Mouse (Mus musculus): ENCODE measurements around the gene Exoc5.
A peak's percentile ranks its signal among the peaks of the same experiment; 100 is the strongest.
"Not testable (repeated sequence)": the region's sequence is repeated elsewhere in the genome, so short reads cannot be mapped to it uniquely, and the experiment has no call there.

Exoc5 gene

DNA sequence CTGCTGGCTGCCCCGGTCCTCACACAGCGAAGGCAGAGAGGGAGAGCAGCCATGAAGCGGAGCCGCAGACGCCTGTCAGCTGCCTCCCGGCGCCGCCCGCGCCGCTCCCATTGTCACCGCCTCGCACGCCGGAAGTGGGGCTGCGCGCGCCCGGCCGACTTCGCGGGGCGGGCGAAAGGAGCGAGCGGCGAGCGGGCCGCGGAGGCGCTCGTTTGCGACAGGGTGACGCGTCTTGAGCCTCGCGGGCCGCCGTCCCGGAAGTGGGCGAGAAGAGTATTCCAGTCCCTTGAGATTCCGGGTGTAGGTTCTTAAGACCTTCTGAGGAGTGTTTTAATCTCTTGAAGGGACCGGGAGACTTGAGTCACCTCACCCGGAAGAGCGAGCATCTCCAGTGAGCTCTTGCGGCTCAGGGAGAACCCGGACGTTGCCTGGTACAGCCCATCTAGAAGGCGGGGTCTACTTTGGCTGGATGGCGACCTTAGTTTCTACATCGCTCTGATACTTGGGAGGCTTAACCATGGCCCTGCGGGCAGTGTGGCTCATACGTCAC lies at the start of gene Exoc5:
Exoc5 (minus strand) TSS at position 380 of the 550 bp plus-strand sequence.
- peak; percentile 97 for DNase-seq (ENCODE audit: low spot score)

DNA sequence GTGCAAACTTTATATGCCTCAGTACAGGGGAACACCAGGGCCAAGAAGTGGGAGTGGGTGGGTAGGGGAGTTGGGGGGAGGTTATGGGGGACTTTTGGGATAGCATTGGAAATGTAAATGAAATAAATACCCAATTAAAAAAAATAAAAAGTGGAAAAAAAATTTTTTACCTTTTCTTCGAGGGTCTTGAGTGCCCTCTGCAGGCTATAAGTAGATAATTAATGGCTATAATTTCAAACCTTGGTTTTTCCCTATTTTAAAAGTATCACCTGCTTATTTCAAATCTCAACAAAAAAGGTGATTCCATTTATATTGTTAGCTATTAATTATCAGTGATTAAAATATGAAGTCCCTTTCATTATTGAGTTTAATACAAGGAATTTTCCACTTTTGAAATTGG lies 25.3 kb upstream of the Exoc5 start:
- DNase-seq (ENCODE audit: low spot score): not testable (repeated sequence)

DNA sequence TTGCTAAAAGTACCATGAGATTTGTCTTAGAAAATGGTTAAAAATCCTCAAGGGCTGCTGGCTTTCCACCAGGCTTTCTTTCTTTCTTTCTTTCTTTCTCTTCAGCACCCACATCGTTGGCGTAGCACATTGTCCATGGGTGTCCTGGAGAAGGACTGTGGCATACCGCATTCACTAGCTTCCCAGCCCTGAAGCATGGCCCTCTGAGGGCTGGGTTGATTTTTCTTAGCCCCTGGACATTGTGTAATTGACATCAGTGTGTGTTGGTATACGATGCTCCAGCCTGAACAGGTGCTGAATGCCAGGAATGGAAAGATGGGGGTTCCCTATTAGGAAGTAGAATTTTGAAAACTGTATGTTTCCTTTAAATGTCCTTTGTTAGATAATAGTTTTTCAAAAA lies 24.8 kb upstream of the Exoc5 start:
- DNase-seq (ENCODE audit: low spot score): no peak

DNA sequence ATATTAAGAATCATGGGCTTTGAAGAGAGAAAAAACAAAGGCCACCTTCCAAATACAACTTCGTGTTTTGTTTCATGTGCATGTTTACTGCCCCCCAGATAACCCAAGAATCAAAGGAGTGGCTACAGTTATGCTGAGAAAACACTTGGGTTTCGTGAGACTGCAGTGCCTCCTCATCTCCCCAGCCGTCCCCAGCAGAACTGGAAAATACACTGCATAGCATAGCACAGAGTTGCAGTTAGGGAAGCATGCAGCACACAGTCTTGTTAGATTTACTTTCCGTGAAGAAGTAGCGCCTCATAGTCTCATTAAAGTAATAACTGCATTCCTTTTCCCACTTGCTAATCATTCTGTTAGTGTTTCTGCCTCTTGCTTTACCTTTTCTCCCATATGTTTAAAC lies 23.6 kb upstream of the Exoc5 start:
- DNase-seq (ENCODE audit: low spot score): no peak

DNA sequence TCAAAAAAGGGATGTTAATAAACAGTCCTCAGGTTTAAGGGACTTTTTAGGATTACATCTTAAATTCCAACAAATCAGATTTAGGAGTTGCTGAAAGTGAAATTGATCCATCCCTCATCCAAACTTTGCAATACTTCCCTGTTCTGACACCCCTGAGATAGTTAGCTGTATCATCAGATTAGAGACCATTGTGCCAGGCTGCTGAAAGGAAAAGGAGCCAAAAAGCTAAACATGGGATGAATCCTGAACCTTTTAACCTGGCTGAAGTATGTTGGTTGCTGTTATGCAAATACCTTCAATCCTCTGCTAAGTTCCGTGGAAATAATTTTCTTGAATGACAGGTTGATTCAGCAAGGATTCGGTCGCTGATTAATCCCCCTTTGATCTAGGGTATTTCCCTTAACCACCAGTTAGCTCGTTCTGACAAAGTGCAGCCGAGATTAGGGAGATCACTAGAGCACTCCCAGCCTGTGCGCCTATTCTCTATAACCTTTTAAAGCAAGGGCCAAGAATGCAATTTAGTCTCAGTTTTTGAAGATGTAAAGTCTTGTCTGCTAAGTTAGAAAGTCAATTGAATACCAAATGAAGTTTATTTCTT lies 23.1 kb upstream of the Exoc5 start:
- no peak for DNase-seq (ENCODE audit: low spot score)

DNA sequence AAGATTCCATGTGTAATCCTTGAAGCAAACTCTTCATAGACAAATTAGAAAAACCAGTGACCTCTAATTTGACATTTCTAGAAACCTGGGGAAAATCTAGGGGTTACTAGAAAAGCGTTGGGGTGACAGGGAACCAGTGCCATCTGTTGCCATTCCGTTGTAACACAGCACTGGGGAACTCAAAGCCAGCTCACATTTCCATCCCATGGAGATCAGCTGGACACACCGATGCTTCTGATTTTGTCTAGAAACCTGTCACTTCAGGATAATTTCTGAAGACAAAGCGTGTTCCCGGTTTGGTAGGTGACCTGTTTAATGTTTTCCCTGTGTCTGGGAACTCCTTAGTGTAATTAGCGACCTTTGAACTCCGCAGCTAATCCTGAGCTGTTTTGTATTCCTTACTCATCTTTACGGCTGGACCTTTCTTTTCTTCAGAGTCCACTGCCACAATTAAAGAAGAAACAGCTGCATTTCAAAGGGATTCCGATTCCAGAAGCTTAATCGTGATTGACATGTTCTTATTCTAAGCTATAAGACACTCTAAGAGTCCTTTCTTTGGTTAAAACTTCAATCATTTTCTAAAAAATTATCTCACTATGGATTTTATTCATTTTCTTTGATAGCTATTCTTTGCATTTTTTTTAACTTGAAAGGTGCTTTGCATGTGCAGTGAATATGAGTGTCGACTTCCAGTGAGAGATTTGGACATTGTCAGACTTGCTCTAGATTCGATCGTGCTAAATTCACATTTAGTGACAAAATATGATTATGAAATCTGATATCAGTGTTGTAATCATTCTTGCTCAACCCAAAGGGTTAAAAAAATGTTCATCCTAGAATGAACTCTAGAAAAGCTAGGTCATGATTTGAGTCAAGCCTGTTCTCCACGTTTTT lies 21.9 kb upstream of the Exoc5 start:
- DNase-seq (ENCODE audit: low spot score): no peak

DNA sequence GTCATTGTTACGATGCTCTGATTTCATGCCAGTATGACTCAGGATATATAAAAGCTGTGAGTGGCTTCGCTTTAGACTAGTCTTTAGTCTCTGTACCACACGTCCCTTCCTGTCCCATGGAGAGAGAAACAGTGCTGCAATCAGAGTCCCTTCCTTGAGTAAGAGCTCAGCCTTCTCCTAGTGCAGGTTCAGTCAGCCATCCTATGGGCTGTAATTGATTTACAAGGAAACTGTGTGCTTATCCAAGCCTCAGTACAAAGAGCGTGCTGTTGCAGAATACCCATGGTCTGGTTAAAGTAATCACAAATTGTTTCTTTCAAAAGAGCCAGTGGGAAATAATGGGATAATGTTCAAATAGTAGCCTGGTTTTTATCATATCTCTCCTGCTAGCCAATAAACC lies 20.1 kb upstream of the Exoc5 start:
- no peak for DNase-seq (ENCODE audit: low spot score)

DNA sequence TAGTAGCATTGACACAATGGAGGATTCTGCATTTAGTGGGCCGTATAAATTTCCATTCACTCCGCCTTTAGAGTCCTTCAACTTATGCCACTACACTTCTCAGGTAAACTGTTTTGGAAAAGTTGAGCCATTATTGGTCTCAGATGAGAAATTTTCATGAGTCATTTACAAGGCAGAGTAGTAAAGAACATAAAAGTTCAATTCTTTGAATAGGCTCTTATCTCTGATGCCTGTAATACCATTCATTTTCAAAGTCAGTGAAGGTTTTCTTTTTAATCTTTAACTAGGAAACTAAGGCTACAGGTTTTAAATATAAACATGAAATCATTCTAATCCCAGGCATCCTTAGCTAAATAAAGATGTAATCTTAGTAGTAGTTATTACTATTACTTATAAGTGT lies 12.4 kb upstream of the Exoc5 start:
- no peak for DNase-seq (ENCODE audit: low spot score)

DNA sequence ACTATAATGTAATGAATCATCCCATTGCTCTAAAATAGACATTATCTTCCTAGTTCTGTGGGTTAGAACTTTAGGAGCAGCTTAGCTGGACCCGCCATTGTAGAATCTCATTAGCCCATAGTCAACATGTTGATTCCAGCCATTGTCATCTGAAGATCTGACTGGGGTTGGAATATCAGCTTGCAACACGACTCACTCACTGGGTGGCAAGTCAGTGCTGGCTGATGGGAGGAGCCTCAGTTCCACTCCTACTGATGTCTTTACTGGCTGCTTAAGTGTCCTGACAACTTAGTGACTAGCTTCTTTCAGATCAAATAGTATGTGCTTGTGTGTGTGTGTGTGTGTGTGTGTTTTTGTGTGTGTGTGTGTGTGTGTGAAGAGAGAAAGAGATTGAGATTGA lies 7.9 kb upstream of the Exoc5 start:
- DNase-seq (ENCODE audit: low spot score): no peak

DNA sequence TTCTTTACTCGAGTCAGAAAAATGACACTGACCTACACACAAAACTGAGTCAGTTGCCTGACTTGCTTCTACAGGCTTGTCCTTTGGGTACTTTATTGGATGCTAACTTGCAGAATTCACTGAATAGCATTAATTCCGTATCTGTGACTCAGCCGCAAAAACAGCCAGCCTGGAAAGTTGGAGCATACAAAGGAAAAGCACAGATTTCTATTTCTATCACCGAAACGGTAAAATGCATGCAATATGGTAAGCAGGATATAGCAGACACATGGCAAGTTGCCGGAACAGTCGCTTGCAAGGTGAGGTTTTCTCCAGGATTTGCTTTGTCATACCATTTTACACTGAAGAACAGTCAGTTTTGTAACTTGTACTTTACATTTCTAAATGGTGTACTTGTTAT lies 7.4 kb upstream of the Exoc5 start:
- DNase-seq (ENCODE audit: low spot score): no peak

DNA sequence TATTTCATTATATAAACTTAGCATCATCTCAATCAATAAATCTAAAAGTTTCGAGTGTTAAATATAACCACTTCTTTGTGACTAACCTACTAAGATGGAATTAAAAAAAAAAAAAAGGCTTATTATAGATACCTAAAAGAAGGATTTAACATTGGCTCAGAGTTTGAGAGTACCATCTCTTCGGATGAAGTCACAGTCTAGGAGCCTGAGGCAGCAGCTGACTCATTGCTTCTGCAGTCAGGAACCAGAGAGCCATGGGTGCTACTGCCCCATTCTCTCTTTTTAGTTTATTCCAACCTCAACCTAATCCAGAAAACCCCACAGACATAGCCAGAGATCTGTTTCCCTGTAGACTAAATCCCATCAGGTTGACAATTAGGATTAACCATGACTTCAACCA lies 6.4 kb upstream of the Exoc5 start:
- DNase-seq (ENCODE audit: low spot score): no peak

DNA sequence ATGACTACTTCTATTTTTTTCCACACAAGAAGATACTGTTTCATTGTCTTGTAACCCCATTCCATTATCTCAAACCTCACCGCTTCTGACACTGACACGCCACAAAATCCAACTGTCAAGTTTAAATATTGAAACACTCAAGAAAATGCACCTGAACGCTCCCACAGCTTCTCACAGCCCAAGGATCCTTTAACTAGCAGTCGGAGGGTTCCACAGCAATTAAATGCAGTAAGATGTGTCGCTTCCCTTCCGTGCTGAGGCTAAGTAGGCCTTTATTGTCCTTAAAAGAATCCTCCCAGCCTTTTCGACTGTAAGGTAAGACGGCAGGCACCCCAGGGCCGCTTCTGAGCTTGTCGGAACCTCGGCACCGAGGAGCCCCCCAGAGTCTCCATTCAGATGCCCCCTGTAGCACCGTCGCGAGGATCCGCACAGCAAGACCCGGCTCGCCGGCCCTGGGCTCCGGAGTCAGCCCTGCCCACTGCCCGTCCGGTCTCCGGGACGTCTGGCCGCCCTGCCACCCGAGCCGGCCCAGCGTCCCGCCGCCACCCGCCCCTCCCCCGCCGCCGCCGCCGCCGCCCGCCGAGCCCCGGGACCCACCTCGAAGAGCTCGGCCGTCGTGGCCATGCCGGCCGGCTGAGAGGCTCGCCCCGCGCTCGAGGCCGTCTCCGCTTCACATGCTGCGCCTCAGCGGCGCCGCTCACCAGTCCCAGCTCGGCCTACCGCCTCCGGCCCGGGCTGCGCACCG lies 752 bp downstream of the Exoc5 start, which contains the start of gene Ap5m1:
Ap5m1 (plus strand) TSS at position 569 of the 745 bp plus-strand sequence.
- DNase-seq (ENCODE audit: low spot score): peak; percentile 28

DNA sequence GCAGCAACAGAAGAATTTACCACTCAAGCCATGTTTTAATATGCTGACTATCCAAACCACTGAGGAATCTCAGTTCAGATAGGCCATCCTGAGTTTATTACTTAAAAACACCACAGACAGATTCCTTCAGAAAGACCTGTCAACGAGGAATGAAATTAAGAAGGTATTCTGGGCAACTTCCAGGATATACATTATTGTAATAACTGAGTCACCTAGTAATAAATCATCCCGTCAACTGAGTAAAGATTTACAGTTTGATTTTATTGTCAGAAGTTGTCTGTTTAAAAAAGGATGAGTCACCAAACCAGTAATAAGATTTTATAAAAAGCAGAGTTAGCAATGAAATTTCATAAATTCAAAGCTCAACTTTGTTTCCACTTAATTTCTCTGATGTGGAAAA lies 2.6 kb downstream of the Exoc5 start:
- no peak for DNase-seq (ENCODE audit: low spot score)

DNA sequence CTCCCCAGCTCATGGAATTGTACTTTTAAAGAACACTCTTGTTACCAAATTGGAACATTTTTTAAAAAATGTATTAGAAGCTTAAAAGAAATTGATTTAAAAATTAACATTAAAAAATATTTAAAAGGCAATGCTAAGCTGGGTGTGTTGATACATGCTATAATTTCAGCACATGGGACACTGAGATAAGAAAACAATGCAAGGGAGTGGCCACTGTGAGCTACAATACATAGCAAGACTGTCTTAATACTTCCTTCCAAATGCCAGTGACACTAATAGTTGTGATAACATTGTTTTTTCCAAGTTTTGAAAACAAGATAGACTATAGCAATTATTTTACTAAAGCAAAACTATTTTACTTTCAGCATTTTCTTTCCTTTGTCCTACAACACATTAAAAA lies 17.0 kb downstream of the Exoc5 start:
- DNase-seq (ENCODE audit: low spot score): no peak

DNA sequence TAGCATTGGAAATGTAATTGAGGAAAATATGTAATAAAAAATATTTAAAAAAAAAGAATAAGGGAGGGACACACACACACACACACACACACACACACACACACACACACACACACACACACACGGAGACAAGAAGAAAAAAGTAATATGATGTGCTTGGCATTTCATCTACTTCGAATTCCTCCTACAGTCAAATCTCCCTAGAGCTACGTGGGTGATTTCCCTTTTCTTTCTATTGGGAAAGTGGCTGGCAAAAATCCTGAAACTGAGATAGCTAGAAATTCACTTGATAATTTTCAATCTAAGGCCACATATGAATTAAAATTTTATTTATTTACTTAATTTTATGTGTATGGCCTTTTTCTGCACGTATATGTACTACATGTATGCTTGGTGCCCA lies 20.8 kb downstream of the Exoc5 start:
- no peak for DNase-seq (ENCODE audit: low spot score)

DNA sequence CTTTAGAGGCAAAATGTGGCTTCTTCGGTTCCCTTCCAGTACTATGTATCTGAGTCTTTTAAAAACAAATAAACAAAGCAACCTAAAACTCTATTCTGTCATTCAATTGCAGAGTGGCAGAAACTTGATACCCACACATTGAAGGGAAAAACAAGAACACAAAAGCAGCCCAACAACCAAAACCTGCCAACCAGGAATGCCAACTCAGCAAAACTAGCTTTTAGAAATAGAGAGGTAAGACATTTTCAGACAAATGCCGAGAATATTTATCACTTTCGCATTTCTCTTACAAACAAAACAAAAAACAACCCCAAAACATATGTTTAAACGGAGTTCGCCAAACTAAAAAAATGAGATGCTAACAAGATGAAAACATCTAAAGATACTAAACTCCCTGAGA lies 37.5 kb downstream of the Exoc5 start:
- DNase-seq (ENCODE audit: low spot score): no peak

DNA sequence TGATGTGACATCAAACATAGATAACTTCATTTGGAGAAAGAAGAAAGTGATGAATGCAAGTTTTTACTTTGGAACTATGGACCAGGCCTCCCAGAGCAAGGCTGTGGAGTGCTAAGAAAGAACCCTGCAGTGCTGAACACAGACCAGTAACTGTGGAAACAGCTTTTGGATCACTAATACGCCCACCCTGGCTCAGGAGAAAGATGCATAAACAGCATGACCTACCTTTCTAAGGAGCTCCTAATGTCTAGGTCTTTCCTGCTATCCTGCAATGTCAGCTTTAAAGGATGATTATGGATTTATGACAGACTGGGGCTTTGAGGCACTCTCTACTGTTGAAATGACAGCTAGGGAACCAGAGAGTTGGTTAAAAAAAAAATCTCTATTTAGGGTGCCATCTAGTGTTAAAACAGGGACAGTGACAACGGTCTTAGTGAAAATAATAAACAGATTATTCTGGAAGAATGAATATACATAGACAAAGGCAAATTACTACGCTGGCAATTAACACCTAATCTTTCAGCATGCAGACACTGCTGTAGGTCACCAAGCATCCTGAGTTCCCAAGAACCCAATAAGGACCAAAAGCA lies 38.6 kb downstream of the Exoc5 start:
- DNase-seq (ENCODE audit: low spot score): no peak

DNA sequence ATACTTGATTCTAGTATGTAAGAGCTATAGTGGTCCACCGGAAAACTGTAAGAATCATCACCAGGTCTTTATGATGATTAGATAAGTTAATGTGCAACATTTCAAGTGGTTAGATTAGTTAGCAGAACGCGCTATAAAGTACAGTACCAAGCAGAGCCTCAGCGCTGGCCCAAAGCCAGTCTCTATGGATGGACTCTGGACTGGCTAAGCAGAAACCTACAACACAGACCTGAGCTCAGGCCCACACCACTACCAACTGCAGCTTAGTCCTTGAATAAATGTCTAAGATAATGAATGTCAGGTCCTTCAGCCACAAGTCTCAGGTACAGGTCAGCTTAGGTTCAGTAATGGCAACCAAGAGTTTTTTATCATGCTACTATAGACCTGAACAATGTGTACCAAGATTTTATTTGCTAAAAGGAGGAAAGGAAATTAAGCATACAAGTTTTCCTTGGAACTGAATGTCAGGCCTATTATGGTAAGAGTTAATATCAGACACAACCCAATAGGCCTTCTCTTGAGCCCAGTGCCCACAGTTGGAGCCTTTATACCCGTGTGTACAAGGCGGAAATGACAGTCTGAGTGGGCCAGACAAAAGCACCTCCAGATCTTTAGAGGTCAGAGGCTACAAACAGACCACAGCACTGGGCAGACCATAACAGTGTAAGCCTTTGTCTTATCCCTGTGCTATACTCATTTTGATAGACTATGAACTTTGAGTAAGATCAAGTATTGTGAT lies 39.2 kb downstream of the Exoc5 start:
- no peak for DNase-seq (ENCODE audit: low spot score)

DNA sequence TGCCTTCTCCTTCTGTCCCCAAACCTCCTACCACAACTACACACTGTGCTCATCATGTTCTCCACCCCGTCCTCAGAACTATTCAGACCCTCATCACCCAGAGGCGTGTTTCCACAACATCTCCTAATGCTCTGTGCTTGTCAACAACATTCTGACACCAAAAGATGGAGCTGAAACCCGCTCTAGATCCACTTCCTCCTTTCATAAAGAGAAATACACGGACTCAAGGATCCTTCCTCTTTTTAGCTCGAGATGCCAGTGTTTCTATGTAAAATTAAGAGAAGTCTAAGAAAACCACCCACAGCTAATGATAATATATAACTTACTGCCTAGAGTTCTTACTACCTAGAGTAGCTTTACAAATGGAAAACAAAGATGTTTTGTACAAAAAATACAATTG lies 46.7 kb downstream of the Exoc5 start:
- DNase-seq (ENCODE audit: low spot score): no peak

DNA sequence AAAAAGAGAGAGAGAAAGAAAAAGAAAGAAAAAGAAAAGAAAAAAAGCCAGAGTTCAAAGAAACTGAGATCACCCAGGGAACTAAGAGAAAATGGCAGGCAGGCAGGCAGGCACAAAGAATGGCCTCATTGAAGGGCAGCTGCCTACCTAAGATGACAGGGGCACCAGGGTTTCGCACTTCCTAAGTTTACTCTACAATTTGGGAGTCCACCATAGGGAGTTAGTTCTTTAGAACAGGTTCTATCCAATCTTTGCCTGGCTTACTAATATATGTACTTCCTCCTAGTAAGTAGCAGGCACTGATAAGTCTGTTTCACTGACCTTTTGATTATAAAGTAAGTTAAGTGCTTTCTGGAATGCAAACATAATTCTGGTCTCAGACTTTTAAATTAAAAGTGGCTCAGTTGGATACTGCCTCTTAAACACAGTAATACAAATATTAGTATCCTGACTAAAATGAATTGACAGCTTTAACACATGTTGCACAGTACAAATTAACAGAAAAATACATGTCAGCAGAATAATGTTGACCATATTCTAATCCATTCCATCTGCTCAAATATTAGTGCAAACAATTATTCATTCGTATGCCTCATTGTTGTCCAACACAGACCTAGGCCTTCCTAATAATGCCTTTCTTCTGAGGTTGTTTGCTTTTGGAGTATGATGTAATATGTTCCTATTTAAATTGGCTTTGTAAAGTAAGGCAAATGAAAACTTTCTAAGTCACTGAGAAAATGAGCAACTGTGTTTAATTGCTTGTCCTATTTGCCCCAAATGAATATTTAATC lies 57.9 kb downstream of the Exoc5 start:
- no peak for DNase-seq (ENCODE audit: low spot score)

DNA sequence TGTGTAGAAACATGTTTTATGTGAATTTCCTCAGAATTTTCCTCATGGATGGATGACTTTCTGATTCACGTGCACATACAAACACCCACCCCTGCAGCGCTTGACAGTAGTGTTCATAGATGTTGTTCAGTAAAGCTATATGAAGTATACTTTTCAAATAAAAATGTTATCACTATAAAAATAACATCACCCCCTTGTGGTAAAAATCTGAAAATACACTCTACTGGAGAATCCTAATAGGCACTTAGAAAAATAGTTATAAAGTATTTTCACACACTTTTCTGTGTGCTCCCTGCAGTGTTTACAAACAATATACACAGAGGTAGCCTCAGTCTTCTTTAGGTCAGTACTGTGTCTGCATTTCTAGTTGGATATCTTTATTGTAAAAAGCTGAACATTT lies 58.5 kb downstream of the Exoc5 start:
- no peak for DNase-seq (ENCODE audit: low spot score)
